Mouse (Mus musculus): ENCODE data around the gene Cacna1d. TPM values are rescaled to one million over a fixed set of nuclear protein-coding genes. Genes with fewer than 3 reads are reported as not detected.

Gene Cacna1d
- total and polyA plus RNA-seq, 3 experiments = 0.04 to 0.30 (median 0.22) TPM

DNA sequence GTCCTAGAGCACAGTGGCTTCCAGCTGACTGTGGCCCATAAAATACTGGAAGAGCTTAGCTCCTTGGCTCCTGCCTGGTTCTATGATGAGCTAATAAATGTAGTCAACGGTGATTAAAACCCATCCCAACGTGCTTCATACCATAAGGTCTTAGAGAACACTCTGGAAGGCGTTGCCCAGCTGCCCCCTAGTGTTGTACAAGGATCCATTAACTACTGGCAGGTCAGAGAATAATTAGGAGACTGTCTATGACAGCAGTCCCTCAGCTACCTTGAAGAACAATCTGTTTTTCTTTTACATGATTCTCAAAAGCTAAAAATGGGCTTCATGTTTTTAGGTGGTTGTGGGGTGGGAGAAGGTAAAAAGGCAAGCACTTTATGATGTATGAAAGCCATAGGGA is 315.9 kb downstream of the Cacna1d start:
- peaks cover 2% of the 10 kb centered on the region; the same call in 1 of the 2 replicates for H3K27me3 ChIP-seq (ENCODE audit: insufficient read depth, low read length)
- no peak for ATAC-seq (ENCODE audit: extremely low read depth, insufficient number of reproducible peaks, low FRiP score, poor library complexity, severe bottlenecking)
- H3K36me3 ChIP-seq (replicated peaks) = no peaks in the 10 kb centered on the region
- no peak for DNase-seq (ENCODE audit: low spot score)
- no peak overlapping the region for H3K4me3 ChIP-seq (ENCODE audit: low read depth, low read length)
- no peaks in the 10 kb centered on the region for H3K4me1 ChIP-seq (ENCODE audit: insufficient read depth, low read depth, low read length)
- TF ChIP-seq POLR2AphosphoS5 (IDR thresholded peaks at IDR 0.05; ENCODE audit: insufficient replicate concordance, low read depth, low read length) (no peak), CTCF (IDR thresholded peaks at IDR 0.05; ENCODE audit: low read depth, low read length) (no peak)
- no peaks in the 10 kb centered on the region for H3K9me3 ChIP-seq (replicated peaks)

- Histone ChIP-seq H3K27me3 (ENCODE audit: insufficient read depth, low read length) (peaks cover 2% of the 10 kb centered on the region; the same call in 1 of the 2 replicates), H3K9me3 (replicated peaks) (no peaks in the 10 kb centered on the region), H3K36me3 (replicated peaks) (no peaks in the 10 kb centered on the region), H3K4me3 (ENCODE audit: low read depth, low read length) (no peak overlapping the region), H3K4me1 (ENCODE audit: insufficient read depth, low read depth, low read length) (no peaks in the 10 kb centered on the region)
- no peak for DNase-seq (ENCODE audit: low spot score)
- ATAC-seq (ENCODE audit: extremely low read depth, insufficient number of reproducible peaks, low FRiP score, poor library complexity, severe bottlenecking) = no peak
- TF ChIP-seq TAL1 (conservative IDR thresholded peaks at IDR 0.05; ENCODE audit: low read depth, low read length) (no peak), GATA2 (IDR thresholded peaks at IDR 0.05; ENCODE audit: borderline replicate concordance, low read depth, low read length) (no peak), POLR2AphosphoS5 (IDR thresholded peaks at IDR 0.05; ENCODE audit: insufficient replicate concordance, low read depth, low read length) (no peak), GATA1 (IDR thresholded peaks at IDR 0.05; ENCODE audit: borderline replicate concordance, low read length) (no peak), CTCF (IDR thresholded peaks at IDR 0.05; ENCODE audit: low read depth, low read length) (no peak)
These were observed 318.2 kb downstream of the Cacna1d start for GRCm38 (mm10) chr14:30172821-30173755.

DNA sequence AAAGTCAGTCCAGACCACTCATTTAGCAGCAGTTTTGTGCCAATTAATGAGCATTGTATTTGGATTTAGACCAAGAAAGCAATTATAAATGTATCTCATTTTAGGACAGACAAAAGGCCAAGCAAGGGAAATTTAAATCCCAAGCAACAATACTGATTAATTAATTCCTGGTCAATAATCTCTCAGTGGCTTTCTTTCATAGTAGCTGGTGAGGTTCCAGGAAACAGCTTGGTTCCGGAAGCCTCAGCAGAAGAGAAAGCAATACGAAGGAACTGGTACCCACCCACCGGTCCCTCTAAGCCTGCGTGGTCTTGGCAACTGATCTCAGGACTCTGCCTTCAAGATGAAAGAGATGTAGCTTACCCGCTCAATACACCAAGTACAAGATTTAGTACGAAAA is 319.7 kb downstream of the Cacna1d start:
- Histone ChIP-seq H3K9me3 (replicated peaks) (no peaks in the 10 kb centered on the region), H3K27me3 (ENCODE audit: insufficient read depth, low read length) (peaks cover 2% of the 10 kb centered on the region; the same call in 1 of the 2 replicates), H3K4me3 (ENCODE audit: low read depth, low read length) (no peak overlapping the region), H3K4me1 (ENCODE audit: insufficient read depth, low read depth, low read length) (no peaks in the 10 kb centered on the region), H3K36me3 (replicated peaks) (no peaks in the 10 kb centered on the region)
- ATAC-seq (ENCODE audit: extremely low read depth, insufficient number of reproducible peaks, low FRiP score, poor library complexity, severe bottlenecking) (no peak), DNase-seq (ENCODE audit: low spot score) (no peak)
- no peak for TF ChIP-seq GATA2 (IDR thresholded peaks at IDR 0.05; ENCODE audit: borderline replicate concordance, low read depth, low read length)
- no peak for TF ChIP-seq TAL1 (conservative IDR thresholded peaks at IDR 0.05; ENCODE audit: low read depth, low read length)
- no peak for TF ChIP-seq GATA1 (IDR thresholded peaks at IDR 0.05; ENCODE audit: borderline replicate concordance, low read length)
- no peak for TF ChIP-seq CTCF (IDR thresholded peaks at IDR 0.05; ENCODE audit: low read depth, low read length)
- no peak for TF ChIP-seq POLR2AphosphoS5 (IDR thresholded peaks at IDR 0.05; ENCODE audit: insufficient replicate concordance, low read depth, low read length)

- H3K36me3 ChIP-seq (replicated peaks) = no peaks in the 10 kb centered on the region
- TF ChIP-seq CTCF (IDR thresholded peaks at IDR 0.05; ENCODE audit: low read depth, low read length) = no peak
- TF ChIP-seq POLR2AphosphoS5 (IDR thresholded peaks at IDR 0.05; ENCODE audit: insufficient replicate concordance, low read depth, low read length) = no peak
- TF ChIP-seq GATA2 (IDR thresholded peaks at IDR 0.05; ENCODE audit: borderline replicate concordance, low read depth, low read length) = no peak
- no peak for ATAC-seq (ENCODE audit: extremely low read depth, insufficient number of reproducible peaks, low FRiP score, poor library complexity, severe bottlenecking)
- H3K9me3 ChIP-seq (replicated peaks) = no peaks in the 10 kb centered on the region
- no peaks in the 10 kb centered on the region for H3K4me1 ChIP-seq (ENCODE audit: insufficient read depth, low read depth, low read length)
- no peak for DNase-seq (ENCODE audit: low spot score)
- peaks cover 2% of the 10 kb centered on the region; the same call in 1 of the 2 replicates for H3K27me3 ChIP-seq (ENCODE audit: insufficient read depth, low read length)
- no peak overlapping the region for H3K4me3 ChIP-seq (ENCODE audit: low read depth, low read length)
These were observed 320.2 kb downstream of the Cacna1d start for GRCm38 (mm10) chr14:30171008-30171407.

DNA sequence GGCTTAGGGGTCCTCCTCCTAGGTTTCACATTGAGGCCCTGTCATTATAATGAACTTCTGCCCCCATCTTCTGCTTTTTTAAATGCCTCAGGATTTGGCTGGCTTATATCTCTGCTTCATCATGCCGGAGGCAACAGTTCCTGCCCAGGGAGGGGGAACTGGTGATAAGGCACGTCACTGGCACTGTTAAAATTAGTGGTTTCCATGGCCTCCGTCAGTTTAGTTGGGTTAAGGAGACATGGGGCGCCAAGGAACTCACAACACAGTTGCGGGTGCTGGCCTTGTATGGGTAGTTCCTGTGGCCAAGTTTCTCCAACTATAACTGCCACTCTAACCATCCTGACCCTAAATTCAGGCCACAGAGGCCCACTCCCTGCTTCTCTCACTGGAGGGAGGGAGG is 321.8 kb downstream of the Cacna1d start:
- DNase-seq (ENCODE audit: low spot score) (no peak), ATAC-seq (ENCODE audit: extremely low read depth, insufficient number of reproducible peaks, low FRiP score, poor library complexity, severe bottlenecking) (no peak)
- no peak for TF ChIP-seq POLR2AphosphoS5 (IDR thresholded peaks at IDR 0.05; ENCODE audit: insufficient replicate concordance, low read depth, low read length)
- no peak for TF ChIP-seq GATA1 (IDR thresholded peaks at IDR 0.05; ENCODE audit: borderline replicate concordance, low read length)
- no peak for TF ChIP-seq TAL1 (conservative IDR thresholded peaks at IDR 0.05; ENCODE audit: low read depth, low read length)
- no peak for TF ChIP-seq CTCF (IDR thresholded peaks at IDR 0.05; ENCODE audit: low read depth, low read length)
- TF ChIP-seq GATA2 (IDR thresholded peaks at IDR 0.05; ENCODE audit: borderline replicate concordance, low read depth, low read length) = no peak

GRCm38 (mm10) chr14:30168902-30169301 is 322.4 kb downstream of the Cacna1d start:
- H3K27me3 ChIP-seq (ENCODE audit: insufficient read depth, low read length) = peaks cover 4% of the 10 kb centered on the region; the same call in 1 of the 2 replicates
- H3K4me1 ChIP-seq (ENCODE audit: insufficient read depth, low read depth, low read length) = no peaks in the 10 kb centered on the region
- ATAC-seq (ENCODE audit: extremely low read depth, insufficient number of reproducible peaks, low FRiP score, poor library complexity, severe bottlenecking) (no peak), DNase-seq (ENCODE audit: low spot score) (no peak)
- TF ChIP-seq GATA2 (IDR thresholded peaks at IDR 0.05; ENCODE audit: borderline replicate concordance, low read depth, low read length) (no peak), GATA1 (IDR thresholded peaks at IDR 0.05; ENCODE audit: borderline replicate concordance, low read length) (no peak), CTCF (IDR thresholded peaks at IDR 0.05; ENCODE audit: low read depth, low read length) (no peak), TAL1 (conservative IDR thresholded peaks at IDR 0.05; ENCODE audit: low read depth, low read length) (no peak), POLR2AphosphoS5 (IDR thresholded peaks at IDR 0.05; ENCODE audit: insufficient replicate concordance, low read depth, low read length) (no peak)
- no peaks in the 10 kb centered on the region for H3K36me3 ChIP-seq (replicated peaks)
- H3K4me3 ChIP-seq (ENCODE audit: low read depth, low read length) = no peak overlapping the region
- H3K9me3 ChIP-seq (replicated peaks) = no peaks in the 10 kb centered on the region

More for the DNA sequence above, 321.8 kb downstream of the Cacna1d start:
- Histone ChIP-seq H3K4me1 (ENCODE audit: insufficient read depth, low read depth, low read length) (no peaks in the 10 kb centered on the region), H3K36me3 (replicated peaks) (no peaks in the 10 kb centered on the region), H3K4me3 (ENCODE audit: low read depth, low read length) (no peak overlapping the region), H3K27me3 (ENCODE audit: insufficient read depth, low read length) (peaks cover 2% of the 10 kb centered on the region; the same call in 1 of the 2 replicates), H3K9me3 (replicated peaks) (no peaks in the 10 kb centered on the region)

Data from G1E (cell line).